Mouse (Mus musculus) lung, postnatal 10 days (tissue): ENCODE results near the gene Rab11fip4.
A peak's percentile ranks its signal among the peaks of the same experiment; 100 is the strongest.
"Not testable (repeated sequence)": the region's sequence is repeated elsewhere in the genome, so short reads cannot be mapped to it uniquely, and the experiment has no call there.

Experiments used
- DNase-seq: peaks from one replicate; pipeline ENCODE4 v3.0.0; 2021

Gene Rab11fip4

DNA sequence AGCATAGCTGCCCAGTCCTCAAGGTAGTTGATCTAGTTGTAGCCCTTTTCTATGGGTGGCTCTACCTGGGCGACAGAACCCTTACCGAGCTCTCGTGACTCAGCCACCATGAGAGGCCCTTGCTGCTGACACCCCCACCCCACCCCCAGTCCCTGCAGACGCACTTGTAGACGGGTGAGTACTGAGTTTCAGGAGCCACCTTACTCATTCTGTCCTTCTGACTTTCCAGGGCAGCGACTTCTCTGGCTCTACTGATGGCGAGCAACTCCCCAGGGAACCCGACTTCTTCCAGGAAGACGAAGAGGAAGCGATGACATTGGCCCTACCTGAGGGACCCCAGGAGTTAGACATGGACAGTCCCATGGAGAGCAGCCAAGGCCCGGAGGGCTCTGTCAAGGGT is 89.5 kb downstream of the Rab11fip4 start:
- DNase-seq = no peak

DNA sequence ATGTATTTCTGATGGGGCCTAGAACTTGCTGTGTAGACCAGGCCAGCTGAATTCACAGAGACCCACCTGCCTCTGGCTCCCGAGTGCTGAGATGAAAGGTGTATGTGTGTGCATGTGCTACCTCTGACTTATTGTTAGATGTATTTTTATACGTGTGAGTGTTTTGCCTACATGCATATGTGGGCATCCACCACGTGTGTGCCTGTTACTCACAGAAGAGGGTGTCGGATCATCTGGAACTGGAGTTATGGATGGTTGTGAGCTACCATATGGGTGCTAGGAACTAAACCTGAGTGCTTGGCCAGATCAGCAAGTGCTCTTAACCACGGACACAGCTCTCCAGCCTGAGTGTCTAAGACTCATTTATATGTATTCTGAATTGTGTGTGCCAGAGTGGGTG is 90.2 kb downstream of the Rab11fip4 start:
- no peak for DNase-seq

DNA sequence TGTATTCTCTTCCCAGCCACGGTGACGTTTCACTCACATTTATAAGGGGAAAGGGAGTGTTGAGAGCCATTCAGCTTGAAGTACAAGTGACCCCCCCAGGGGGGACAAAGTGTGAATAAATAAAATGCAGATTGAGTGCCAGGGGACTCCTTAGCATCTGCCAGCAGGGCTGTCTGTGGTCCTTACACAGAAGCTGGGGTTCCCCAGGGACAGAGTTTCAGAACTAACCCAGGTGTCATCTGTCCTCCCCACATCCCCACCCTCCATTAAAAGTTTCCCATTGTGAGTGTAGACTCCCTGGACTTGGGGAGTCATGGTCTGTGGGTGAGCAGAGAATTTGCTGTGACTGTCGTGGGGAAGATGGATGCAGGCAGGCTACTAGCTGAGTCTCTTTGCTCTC is 90.8 kb downstream of the Rab11fip4 start:
- no peak for DNase-seq

DNA sequence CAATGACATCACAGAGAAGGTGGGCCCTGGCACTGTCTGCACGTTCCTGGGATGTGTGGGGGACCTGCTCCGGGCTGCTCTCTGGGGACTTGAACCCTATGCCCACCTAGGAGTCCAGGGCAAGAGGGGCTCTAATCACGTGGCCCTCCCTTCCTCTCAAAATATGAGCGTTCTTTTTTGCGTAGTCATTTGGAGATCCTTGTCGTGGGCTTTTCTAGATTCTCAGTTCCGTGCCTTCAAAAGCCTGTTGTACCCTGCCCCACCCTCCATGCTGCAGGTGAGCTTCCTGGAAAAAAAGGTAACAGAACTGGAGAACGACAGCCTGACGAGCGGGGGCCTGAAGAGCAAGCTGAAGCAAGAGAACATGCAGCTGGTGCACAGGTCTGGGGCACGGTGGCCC is 94.1 kb downstream of the Rab11fip4 start:
- DNase-seq = no peak

DNA sequence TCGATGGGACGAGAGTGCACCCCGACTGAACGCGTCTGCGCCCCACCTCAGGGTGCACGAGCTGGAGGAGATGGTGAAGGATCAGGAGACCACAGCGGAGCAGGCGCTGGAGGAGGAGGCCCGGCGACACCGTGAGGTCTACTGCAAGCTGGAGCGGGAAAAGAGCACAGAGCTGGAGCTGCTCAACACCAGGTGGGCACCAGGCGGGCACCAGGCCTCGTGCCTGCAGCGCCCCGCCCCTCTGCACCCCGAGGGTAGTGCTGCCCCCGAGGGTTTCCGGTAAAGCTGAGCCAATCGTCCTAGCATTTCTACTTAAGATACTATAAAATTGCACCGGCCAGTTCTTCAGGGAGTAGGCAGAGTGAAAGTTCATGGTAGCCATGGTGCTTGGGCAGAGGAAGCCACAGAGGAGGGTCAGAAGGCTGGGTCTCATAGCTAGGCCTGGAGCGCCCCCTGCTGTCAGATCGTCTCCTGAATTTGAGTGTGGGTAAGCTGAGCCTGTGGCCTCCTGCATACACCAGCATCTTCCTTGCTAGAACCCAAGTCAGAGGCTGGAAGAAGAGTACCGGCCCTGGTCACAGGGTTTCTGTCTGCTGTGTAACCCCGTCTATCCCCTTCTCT is 95.6 kb downstream of the Rab11fip4 start:
- peak; percentile 92 for DNase-seq

DNA sequence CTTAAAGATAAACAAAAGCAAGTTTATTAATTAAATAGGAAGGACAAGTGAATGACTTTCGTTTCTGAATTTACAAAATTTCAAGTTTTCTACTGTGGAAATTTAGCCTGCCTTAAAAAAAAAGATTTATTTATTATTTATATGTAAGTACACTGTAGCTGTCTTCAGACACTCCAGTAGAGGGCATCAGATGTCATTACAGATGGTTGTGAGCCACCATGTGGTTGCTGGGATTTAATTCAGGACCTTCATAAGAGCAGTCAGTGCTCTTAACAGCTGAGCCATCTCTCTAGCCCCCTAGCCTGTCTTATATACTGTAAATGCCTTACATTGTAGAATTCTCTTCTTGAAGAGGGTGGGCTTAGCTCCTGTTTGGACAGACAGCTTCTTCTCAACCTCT is 98.9 kb downstream of the Rab11fip4 start:
- no peak for DNase-seq

DNA sequence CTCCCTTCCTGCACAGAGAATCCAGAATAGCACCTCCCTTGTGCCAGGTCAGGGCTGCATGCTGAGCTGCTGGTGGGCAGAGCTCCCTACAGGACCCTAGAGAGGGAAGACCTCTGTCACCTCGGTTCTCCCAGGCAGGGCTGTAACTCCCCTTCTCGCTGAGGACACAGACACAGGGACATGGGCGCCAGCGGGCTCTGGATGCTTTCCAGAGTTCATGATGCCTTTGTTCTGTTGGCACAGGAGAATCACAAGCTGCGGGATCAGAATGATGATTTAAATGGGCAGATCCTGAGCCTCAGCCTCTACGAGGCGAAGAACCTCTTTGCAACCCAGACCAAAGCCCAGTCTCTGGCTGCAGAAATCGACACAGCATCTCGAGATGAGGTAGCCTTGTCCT is 100.5 kb downstream of the Rab11fip4 start:
- DNase-seq = no peak

DNA sequence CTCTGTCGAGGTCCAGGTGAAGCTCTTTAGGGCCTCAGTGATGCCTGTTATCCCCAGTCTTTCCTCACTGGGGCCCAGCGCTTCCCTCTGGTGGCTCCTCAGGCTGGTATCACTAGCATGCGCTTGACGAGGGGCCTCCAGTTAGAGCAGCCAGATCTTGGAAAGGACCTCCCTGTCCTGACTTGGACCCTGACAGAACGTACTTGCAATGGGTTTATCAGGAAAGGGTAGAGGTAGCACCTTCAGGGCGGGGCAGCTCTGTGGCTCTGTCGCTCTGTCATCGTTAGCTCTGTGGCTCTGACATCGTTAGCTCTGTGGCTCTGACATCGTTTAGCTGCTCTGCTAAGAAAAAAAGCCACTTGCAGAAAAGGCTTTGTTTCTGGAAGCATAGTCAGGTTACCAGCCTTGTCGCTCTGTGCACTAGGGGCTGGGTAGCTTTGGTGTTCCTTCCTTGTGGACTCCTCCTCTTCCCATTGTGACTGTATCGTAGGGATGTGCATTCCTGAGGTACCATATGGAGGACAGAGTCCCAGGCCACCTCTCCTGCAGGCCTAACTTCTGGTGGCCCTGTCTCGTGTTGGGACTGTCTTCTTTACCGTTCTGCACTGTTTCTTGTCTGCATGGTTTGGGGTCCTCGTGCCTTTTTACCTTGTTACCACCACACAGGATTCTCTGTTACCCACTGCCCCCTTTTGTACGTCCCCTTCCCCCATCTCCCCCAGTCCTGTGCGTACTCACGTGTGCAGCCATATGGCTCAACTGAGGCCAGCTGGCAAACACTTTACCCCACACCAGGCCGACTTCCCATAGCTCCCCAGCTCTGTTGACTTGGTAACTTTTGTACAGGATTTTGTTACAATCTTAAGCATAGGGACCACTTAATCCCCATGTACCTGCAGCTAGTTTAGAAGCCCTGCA is 105.6 kb downstream of the Rab11fip4 start:
- no peak for DNase-seq

DNA sequence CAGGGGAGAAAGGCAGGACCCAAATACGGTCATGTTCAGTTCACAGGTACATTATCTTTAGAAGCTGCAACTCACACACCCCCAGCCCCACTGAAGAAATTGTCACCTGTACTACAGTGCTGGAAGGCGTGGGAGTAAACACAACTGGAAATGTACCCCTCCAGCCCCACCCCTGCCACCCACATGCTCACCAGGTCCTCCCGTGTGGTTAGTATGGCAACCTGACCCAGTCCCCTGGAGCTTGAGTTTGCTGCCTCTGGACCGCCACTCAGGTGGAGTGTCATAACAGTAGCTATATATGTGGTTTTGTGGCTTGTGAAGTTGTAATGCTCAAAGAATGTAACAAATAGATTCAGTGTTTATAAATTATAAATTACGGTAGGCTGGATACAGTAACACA is 107.1 kb downstream of the Rab11fip4 start:
- DNase-seq = no peak

DNA sequence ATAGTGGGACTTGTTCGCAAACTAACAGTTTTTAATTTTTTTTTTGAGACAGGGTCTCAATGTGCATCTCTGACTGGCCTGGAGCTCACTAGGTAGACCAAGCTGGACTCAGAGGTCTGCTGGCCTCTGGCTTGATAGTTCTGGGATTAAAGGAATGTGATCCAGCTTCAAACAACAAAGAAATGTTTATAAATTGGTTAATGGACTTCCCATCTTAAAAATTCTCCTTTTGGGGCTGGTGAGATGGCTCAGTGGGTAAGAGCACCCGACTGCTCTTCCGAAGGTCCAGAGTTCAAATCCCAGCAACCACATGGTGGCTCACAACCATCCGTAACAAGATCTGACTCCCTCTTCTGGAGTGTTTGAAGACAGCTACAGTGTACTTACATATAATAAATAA is 107.5 kb downstream of the Rab11fip4 start:
- not testable (repeated sequence) for DNase-seq

DNA sequence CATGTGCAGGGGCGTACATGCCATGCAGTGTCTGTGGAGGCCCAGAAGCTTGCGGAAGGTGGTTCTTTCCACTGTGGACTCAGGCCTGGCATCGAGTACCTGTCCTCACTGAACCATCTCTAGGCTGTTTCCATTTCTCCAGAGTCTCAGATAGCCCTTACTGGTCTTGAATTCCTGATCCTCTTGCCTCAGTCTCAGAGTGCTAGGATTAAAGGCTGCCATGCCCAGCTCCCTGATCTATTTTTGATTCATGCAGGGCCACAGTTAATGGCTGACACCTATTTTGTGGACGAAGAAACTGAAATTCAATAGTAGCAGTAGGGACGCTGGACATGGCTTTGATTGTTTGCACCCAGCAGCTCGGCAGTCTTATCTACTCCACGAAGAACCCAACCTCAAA is 110.5 kb downstream of the Rab11fip4 start:
- no peak for DNase-seq

DNA sequence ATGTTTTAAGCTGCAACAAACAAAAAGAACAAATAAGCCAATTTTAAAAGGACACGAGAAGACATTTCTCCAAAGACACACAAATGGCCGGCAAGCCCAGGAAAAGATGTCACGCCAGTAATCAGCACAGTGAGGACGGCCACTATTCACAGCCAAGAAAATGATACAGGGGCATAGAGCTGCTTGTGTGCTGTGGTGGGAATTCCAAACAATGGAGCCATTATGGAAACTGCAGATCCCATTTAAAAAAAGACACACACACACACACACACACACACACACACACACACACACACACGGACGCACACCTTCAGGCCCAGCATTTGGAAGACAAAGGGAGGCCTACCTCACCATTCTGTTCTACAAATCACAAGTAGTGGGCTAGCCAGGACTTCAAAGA is 111.1 kb downstream of the Rab11fip4 start:
- no peak for DNase-seq

DNA sequence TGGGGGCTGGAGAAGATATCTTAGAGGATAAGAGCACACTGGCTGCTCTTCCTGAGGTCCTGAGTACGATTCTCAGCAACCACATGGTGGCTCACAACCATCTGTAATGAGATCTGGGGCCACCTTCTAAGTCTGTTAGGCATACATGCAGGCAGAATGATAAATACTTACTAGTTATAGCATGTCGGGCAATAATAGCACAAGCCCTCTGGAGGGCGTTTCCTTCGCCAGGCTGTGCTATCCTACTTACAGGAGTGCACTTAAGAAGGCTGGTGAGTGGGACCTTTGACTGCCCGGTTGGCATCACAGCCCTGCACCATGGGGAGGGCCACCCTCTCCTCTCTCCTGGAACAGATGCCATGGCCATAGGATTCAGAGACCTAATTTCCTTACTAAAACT is 112.4 kb downstream of the Rab11fip4 start:
- peak; percentile 59 for DNase-seq

DNA sequence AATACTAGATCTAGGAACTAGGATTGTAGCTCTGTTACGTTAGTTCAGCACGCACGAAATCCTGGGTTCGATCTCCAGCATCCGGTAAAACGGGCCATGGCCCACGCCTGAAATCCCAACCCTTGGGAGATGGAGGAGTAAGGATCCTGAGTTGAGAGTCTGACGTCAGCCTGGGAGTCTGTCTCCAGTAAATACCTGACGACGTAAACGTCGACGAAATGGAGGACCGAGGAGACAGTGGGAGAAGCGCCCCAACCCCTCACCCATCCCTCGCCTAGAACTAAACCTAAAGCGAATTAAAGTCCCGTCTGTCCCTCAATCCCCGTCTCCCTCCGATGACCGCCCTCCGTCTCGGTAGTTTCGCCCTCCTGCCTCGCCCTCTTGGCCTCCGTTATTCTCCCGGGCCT is 112.9 kb downstream of the Rab11fip4 start:
- peak; percentile 63 for DNase-seq

DNA sequence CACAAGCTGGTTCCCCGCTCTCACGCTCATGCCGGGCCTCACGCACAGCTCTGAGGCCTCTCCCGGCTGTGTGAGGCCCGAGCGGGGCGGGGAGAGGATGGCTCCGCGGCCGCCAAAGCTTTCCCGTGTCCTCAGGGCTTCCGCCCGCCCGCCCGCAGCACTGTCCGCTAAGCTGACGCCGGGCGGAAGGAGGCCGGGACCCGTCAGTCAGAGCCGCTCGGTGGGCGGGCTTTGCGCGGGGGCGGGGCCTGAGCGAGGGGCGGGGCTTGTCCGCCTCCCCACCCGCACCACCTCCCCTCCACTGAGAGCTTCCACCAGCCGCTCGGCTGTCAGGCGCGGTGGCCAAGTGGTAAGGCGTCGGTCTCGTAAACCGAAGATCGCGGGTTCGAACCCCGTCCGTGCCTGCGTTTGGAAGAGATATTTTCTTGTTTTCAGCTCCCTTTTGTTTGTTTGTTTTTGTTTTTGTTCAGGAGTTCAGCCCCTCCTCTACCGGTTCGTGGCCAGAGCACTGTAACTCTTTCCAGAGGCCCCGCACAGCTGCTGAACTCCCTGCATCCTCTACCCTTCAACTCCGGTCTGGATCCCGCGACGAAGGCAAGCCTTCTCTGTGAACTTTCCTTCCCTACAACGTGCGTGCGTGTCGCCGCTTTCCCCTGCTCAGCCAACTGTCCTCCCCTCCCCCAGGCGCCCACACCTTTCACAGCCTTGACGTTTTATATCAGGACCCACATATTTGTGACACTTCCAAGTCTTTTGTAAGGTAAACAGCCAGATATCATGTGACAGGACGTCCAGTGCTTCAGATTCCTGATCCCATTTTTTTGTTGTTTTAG is 113.5 kb downstream of the Rab11fip4 start:
- DNase-seq = peak; percentile 96

DNA sequence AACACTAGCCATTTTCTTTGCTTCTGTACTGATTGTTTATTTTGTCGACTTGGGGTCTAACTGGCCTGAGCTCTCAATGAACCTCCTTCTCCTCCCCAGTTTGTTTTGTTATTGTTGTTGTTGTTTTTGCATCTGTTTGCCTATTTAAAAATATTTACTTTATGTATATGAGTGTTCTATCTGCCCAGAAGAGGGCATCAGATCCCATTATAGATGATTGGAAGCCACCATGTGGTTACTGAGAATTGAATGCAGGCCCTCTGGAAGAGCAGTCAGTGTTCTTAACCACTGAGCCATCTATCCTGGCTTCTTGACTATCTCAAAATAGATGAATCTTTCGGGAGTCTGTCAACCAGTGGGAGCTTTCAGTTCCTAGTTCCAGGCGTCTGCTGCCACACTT is 116.1 kb downstream of the Rab11fip4 start:
- no peak for DNase-seq

DNA sequence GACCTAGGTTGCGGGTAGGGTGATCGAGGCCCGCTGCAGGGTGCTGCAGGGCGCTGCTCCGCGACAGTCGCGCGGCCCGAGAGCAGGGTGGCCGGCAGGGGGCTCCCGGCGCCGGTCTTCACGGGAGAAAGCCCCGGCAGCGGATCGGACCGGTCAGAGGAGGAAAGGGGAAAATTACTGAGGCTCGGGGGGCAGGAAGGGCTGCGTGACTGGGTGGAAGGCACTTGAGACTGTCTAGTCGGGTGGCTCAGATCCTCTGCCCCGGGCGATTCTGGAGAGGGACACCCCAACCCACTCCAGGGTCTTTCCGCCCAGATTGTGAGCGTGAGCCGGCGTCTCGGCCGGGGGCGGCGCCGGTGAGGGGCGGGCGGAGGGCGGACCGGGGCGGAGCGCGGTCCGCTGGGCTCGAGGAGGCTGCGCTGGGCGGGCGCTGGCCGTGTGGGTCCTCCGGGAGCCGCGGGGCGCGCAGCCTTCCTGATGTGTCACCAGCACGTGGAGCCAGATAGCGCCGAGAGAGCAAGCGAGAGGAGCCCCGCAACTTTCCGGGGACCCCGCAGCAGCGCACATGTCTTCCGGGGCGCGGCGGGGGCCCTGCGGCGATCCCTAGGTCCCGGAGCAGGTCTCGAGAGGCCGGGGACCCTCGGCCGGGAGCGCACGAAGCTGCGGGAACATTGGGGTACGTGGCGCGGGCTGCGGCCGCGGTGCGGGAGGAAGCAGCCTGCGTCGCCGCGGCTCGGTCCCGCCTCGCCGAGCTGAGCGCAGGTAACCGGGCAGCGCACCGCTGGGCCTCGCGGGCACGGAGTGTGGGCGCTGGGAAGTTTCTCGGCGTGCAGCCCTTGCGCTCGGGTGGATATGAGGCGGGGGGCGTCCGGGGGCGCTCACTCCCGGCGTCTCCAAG is 120.1 kb downstream of the Rab11fip4 start:
- peak; percentile 93 for DNase-seq

DNA sequence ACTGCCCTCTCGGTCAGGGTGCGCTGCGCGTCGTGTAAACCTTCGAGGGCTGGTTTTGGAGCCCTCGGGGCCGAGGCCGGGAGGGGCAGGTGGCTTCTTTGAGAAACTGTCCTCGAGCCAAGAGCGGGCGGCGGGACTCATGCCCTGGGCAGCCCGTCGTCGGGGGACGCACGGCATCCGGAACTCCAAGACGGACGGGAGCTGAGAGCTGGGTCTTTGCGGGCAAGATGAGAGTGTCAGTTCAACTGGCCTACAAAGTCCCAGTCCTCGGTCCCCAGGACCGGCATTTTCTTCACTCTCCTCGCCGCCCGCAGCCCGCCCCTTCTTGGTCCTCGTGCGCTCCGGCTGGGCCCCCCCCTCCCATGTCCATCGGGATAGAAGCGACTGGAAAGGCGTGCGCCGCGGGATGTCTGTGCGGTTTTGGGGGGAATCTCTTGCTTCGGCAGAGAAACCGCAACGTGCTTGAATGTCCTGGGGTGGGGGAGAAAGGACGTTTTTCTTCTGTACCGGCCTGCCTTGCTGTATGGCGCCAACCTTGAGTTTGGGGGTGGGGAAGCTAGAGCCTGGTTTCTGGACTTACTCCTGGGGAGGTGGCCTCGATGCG is 120.9 kb downstream of the Rab11fip4 start:
- peak; percentile 59 for DNase-seq

DNA sequence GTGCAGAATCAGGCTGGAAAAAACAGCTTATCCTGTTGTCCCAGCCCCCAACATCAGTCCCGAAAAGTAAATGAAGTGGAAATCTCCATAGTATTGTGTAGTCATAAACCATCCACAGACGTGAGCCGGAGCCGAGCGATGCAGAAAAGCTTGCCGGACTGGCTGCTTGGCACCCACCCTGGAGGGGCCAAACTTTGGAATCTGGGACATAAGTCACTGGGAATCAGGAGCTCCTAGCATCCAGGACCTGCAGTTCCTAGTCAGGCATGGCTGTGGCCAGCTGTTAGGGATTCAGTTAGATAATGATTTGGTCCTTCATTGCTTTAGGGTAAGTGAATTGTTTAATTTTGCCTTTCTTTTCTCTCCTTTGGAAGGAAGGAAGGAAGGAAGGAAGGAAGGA is 122.2 kb downstream of the Rab11fip4 start:
- DNase-seq = no peak

DNA sequence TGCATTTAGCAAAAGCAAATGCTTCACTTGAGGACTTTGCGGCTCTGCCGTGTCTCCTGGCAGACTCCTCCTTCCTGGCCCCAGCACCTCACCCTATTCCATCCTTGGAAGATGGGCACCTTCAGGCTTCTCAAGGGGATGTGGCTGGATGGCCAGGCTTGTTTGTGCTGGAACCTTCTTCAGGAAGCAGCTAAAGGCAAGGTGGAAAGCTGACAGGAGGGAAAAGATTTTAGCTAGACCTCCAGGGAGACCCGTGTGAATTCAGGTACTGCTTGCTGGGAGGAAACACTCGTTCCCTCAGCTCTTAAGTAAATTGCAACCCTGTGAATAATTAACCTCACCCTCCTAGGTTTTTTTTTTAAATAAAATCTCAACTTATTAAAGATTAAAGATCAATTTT is 122.7 kb downstream of the Rab11fip4 start:
- DNase-seq = no peak

DNA sequence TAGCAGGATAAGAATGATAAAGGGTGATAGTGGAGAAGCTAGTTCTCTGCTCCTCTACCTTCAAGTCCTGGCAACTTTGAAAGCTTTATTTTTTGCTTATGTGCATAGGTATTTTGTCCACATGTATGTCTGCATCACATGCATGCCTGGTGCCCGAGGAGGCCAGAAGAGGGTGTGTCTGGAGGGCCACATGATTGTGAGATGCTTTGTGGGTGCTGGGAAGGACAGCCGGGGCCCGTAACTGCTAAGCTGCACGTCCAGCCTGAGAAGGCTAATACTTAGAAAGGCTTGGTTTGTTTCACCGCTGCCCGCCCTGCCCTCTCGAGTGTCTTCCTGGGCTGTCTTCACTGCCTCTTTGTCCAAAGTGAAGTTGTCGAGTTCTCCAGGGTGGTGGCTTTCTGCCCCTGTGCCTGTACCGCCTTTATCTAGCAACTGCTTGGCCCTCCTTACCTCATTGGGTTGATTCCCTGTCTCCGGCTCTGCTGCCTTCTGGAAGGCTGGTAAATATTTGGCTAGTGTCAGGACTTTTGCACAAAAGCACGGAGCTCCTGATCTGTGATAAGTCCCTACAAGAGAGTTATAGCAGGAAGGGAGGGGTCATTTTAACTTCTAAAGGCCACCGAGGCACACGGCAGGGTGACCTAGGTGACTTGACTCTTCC is 123.2 kb downstream of the Rab11fip4 start:
- DNase-seq = no peak

DNA sequence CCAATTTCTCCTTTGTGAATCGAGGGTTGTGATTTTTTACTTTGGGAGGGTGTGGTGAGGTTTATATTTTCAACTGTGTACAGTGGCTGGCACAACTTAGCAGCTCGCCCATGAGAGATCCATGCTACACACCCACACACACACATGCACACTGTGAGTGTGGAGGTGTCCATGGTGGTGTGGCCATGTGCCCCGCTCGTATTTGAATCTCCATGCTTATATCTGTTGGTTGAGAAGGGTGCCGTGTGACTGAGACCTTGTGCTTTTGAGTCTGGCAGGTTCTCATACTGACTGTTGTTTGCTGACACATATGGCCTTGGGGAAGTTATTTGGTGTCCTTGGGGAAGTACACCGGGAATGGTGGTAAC is 123.7 kb downstream of the Rab11fip4 start:
- DNase-seq = no peak
